Mouse (Mus musculus): Measurements from ENCODE around the gene Nphs2. TPM values are rescaled to one million over a fixed set of nuclear protein-coding genes. Genes with fewer than 3 reads are reported as not detected.
A peak's percentile ranks its signal among the peaks of the same experiment; 100 is the strongest.
"Not testable (repeated sequence)": the region's sequence is repeated elsewhere in the genome, so short reads cannot be mapped to it uniquely, and the experiment has no call there.

Gene Nphs2
- polyA plus RNA-seq (2014; fragmentation: Nextera tagmentation; extraction: Ambion mirVana), result 0.08 and 0.15 TPM in 2 replicates

- WGBS, result 5% methylated on average over 29 of the region's 29 CpGs
- Histone ChIP-seq H3K36me3 (ENCODE audit: control insufficient read depth, insufficient read depth, low read length) (no peaks in the 10 kb centered on the region), H3K4me2 (ENCODE audit: low read depth, low read length) (peak within 1 kb of the TSS; percentile 47), H3K9ac (ENCODE audit: low read depth, low read length) (no peak within 1 kb of the TSS), H3K27me3 (replicated peaks; ENCODE audit: control insufficient read depth, insufficient read depth, low read length) (peaks cover 44% of the 10 kb centered on the region), H3K27ac (replicated peaks; ENCODE audit: low read depth, low read length) (no peak within 1 kb of the TSS), H3K4me3 (ENCODE audit: low read depth, low read length) (peak within 1 kb of the TSS; percentile 23), H3K9me3 (ENCODE audit: control insufficient read depth, low read length) (no peaks in the 10 kb centered on the region), H3K4me1 (ENCODE audit: control insufficient read depth, insufficient read depth, low read length) (peaks cover 5% of the 10 kb centered on the region; the same call in 1 of the 2 replicates)
- DNase-seq (ENCODE audit: low spot score) (no peak), ATAC-seq (ENCODE audit: low read depth) (no peak)
These were observed at the start of gene Nphs2 for GRCm38 (mm10) chr1:156310630-156311029. Gene Nphs2, plus strand, starts transcription at chr1:156310727.

GRCm38 (mm10) chr1:156263352-156263751, 47.2 kb upstream of the Nphs2 start:
- peak; percentile 20 for DNase-seq (ENCODE audit: low spot score)

GRCm38 (mm10) chr1:156263946-156264345, 46.6 kb upstream of the Nphs2 start:
- H3K27me3 ChIP-seq (replicated peaks; ENCODE audit: control insufficient read depth, insufficient read depth, low read length), result no peaks in the 10 kb centered on the region
- H3K4me3 ChIP-seq (ENCODE audit: low read depth, low read length), result no peak overlapping the region
- ATAC-seq (ENCODE audit: low read depth), result no peak
- no peak for DNase-seq (ENCODE audit: low spot score)
- no peak overlapping the region for H3K9ac ChIP-seq (ENCODE audit: low read depth, low read length)
- H3K4me2 ChIP-seq (ENCODE audit: low read depth, low read length), result no peak overlapping the region
- H3K27ac ChIP-seq (replicated peaks; ENCODE audit: low read depth, low read length), result no peak overlapping the region
- no peaks in the 10 kb centered on the region for H3K9me3 ChIP-seq (ENCODE audit: control insufficient read depth, low read length)
- H3K36me3 ChIP-seq (ENCODE audit: control insufficient read depth, insufficient read depth, low read length), result no peaks in the 10 kb centered on the region
- WGBS, result 79% methylated on average over 8 of the region's 8 CpGs
- no peaks in the 10 kb centered on the region for H3K4me1 ChIP-seq (ENCODE audit: control insufficient read depth, insufficient read depth, low read length)

More at GRCm38 (mm10) chr1:156263352-156263751, 47.2 kb upstream of the Nphs2 start:
- H3K36me3 ChIP-seq (ENCODE audit: control insufficient read depth, insufficient read depth, low read length), result no peaks in the 10 kb centered on the region
- no peaks in the 10 kb centered on the region for H3K9me3 ChIP-seq (ENCODE audit: control insufficient read depth, low read length)
- H3K4me2 ChIP-seq (ENCODE audit: low read depth, low read length), result no peak overlapping the region
- H3K4me3 ChIP-seq (ENCODE audit: low read depth, low read length), result no peak overlapping the region
- 49% methylated on average over 2 of the region's 2 CpGs for WGBS
- H3K27me3 ChIP-seq (replicated peaks; ENCODE audit: control insufficient read depth, insufficient read depth, low read length), result no peaks in the 10 kb centered on the region
- H3K9ac ChIP-seq (ENCODE audit: low read depth, low read length), result no peak overlapping the region
- H3K4me1 ChIP-seq (ENCODE audit: control insufficient read depth, insufficient read depth, low read length), result no peaks in the 10 kb centered on the region
- no peak for ATAC-seq (ENCODE audit: low read depth)
- H3K27ac ChIP-seq (replicated peaks; ENCODE audit: low read depth, low read length), result no peak overlapping the region

- not testable (repeated sequence) for H3K36me3 ChIP-seq (ENCODE audit: control insufficient read depth, insufficient read depth, low read length); H3K4me3 ChIP-seq (ENCODE audit: low read depth, low read length); H3K4me2 ChIP-seq (ENCODE audit: low read depth, low read length); H3K9ac ChIP-seq (ENCODE audit: low read depth, low read length); H3K27me3 ChIP-seq (replicated peaks; ENCODE audit: control insufficient read depth, insufficient read depth, low read length); H3K9me3 ChIP-seq (ENCODE audit: control insufficient read depth, low read length); H3K4me1 ChIP-seq (ENCODE audit: control insufficient read depth, insufficient read depth, low read length); H3K27ac ChIP-seq (replicated peaks; ENCODE audit: low read depth, low read length); ATAC-seq (ENCODE audit: low read depth); DNase-seq (ENCODE audit: low spot score)
- WGBS, result 29% methylated on average over 3 of the region's 3 CpGs
These were observed 42.0 kb upstream of the Nphs2 start for GRCm38 (mm10) chr1:156268546-156268945.

GRCm38 (mm10) chr1:156270471-156270870, 40.1 kb upstream of the Nphs2 start:
- ATAC-seq (ENCODE audit: low read depth) (no peak), DNase-seq (ENCODE audit: low spot score) (no peak)
- no peaks in the 10 kb centered on the region for H3K36me3 ChIP-seq (ENCODE audit: control insufficient read depth, insufficient read depth, low read length)
- no peaks in the 10 kb centered on the region for H3K27me3 ChIP-seq (replicated peaks; ENCODE audit: control insufficient read depth, insufficient read depth, low read length)
- H3K9ac ChIP-seq (ENCODE audit: low read depth, low read length), result no peak overlapping the region
- WGBS, result 76% methylated on average over 9 of the region's 9 CpGs
- no peaks in the 10 kb centered on the region for H3K4me1 ChIP-seq (ENCODE audit: control insufficient read depth, insufficient read depth, low read length)
- no peak overlapping the region for H3K4me3 ChIP-seq (ENCODE audit: low read depth, low read length)
- H3K27ac ChIP-seq (replicated peaks; ENCODE audit: low read depth, low read length), result no peak overlapping the region
- no peaks in the 10 kb centered on the region for H3K9me3 ChIP-seq (ENCODE audit: control insufficient read depth, low read length)
- H3K4me2 ChIP-seq (ENCODE audit: low read depth, low read length), result no peak overlapping the region

GRCm38 (mm10) chr1:156271654-156272053, 38.9 kb upstream of the Nphs2 start:
- no peaks in the 10 kb centered on the region for H3K27me3 ChIP-seq (replicated peaks; ENCODE audit: control insufficient read depth, insufficient read depth, low read length)
- no peaks in the 10 kb centered on the region for H3K9me3 ChIP-seq (ENCODE audit: control insufficient read depth, low read length)
- H3K4me1 ChIP-seq (ENCODE audit: control insufficient read depth, insufficient read depth, low read length), result no peaks in the 10 kb centered on the region
- ATAC-seq (ENCODE audit: low read depth) (no peak), DNase-seq (ENCODE audit: low spot score) (no peak)
- no peak overlapping the region for H3K27ac ChIP-seq (replicated peaks; ENCODE audit: low read depth, low read length)
- no peak overlapping the region for H3K9ac ChIP-seq (ENCODE audit: low read depth, low read length)
- no peak overlapping the region for H3K4me3 ChIP-seq (ENCODE audit: low read depth, low read length)
- H3K36me3 ChIP-seq (ENCODE audit: control insufficient read depth, insufficient read depth, low read length), result no peaks in the 10 kb centered on the region
- 29% methylated on average over 5 of the region's 5 CpGs for WGBS
- H3K4me2 ChIP-seq (ENCODE audit: low read depth, low read length), result no peak overlapping the region

- no peak overlapping the region for H3K4me2 ChIP-seq (ENCODE audit: low read depth, low read length)
- WGBS, result 52% methylated on average over 7 of the region's 7 CpGs
- DNase-seq (ENCODE audit: low spot score), result no peak
- H3K4me3 ChIP-seq (ENCODE audit: low read depth, low read length), result no peak overlapping the region
- H3K9me3 ChIP-seq (ENCODE audit: control insufficient read depth, low read length), result no peaks in the 10 kb centered on the region
- H3K27ac ChIP-seq (replicated peaks; ENCODE audit: low read depth, low read length), result no peak overlapping the region
- no peaks in the 10 kb centered on the region for H3K4me1 ChIP-seq (ENCODE audit: control insufficient read depth, insufficient read depth, low read length)
- no peaks in the 10 kb centered on the region for H3K36me3 ChIP-seq (ENCODE audit: control insufficient read depth, insufficient read depth, low read length)
- H3K27me3 ChIP-seq (replicated peaks; ENCODE audit: control insufficient read depth, insufficient read depth, low read length), result no peaks in the 10 kb centered on the region
- H3K9ac ChIP-seq (ENCODE audit: low read depth, low read length), result no peak overlapping the region
- ATAC-seq (ENCODE audit: low read depth), result no peak
These were observed 36.9 kb upstream of the Nphs2 start for GRCm38 (mm10) chr1:156273647-156274046.

- Histone ChIP-seq H3K4me2 (ENCODE audit: low read depth, low read length) (no peak overlapping the region), H3K36me3 (ENCODE audit: control insufficient read depth, insufficient read depth, low read length) (no peaks in the 10 kb centered on the region), H3K9ac (ENCODE audit: low read depth, low read length) (no peak overlapping the region), H3K4me1 (ENCODE audit: control insufficient read depth, insufficient read depth, low read length) (no peaks in the 10 kb centered on the region), H3K27me3 (replicated peaks; ENCODE audit: control insufficient read depth, insufficient read depth, low read length) (no peaks in the 10 kb centered on the region), H3K4me3 (ENCODE audit: low read depth, low read length) (no peak overlapping the region), H3K9me3 (ENCODE audit: control insufficient read depth, low read length) (no peaks in the 10 kb centered on the region), H3K27ac (replicated peaks; ENCODE audit: low read depth, low read length) (no peak overlapping the region)
- 78% methylated on average over 7 of the region's 7 CpGs for WGBS
- DNase-seq (ENCODE audit: low spot score) (no peak), ATAC-seq (ENCODE audit: low read depth) (no peak)
These were observed 30.4 kb upstream of the Nphs2 start for GRCm38 (mm10) chr1:156280131-156280530.

GRCm38 (mm10) chr1:156284207-156284606, 26.3 kb upstream of the Nphs2 start:
- no peaks in the 10 kb centered on the region for H3K9me3 ChIP-seq (ENCODE audit: control insufficient read depth, low read length)
- 68% methylated on average over 10 of the region's 10 CpGs for WGBS
- H3K4me3 ChIP-seq (ENCODE audit: low read depth, low read length), result no peak overlapping the region
- H3K4me1 ChIP-seq (ENCODE audit: control insufficient read depth, insufficient read depth, low read length), result no peaks in the 10 kb centered on the region
- no peak overlapping the region for H3K27ac ChIP-seq (replicated peaks; ENCODE audit: low read depth, low read length)
- no peak overlapping the region for H3K4me2 ChIP-seq (ENCODE audit: low read depth, low read length)
- no peak for DNase-seq (ENCODE audit: low spot score)
- no peaks in the 10 kb centered on the region for H3K27me3 ChIP-seq (replicated peaks; ENCODE audit: control insufficient read depth, insufficient read depth, low read length)
- H3K9ac ChIP-seq (ENCODE audit: low read depth, low read length), result no peak overlapping the region
- H3K36me3 ChIP-seq (ENCODE audit: control insufficient read depth, insufficient read depth, low read length), result no peaks in the 10 kb centered on the region
- no peak for ATAC-seq (ENCODE audit: low read depth)

Measured in embryonic facial prominence, embryonic 14.5 days (tissue).